Mouse (Mus musculus) MEL (cell line): ENCODE data around the gene Mars2. TPM values are rescaled to one million over a fixed set of nuclear protein-coding genes. Genes with fewer than 3 reads are reported as not detected.

Experiments
- DNase-seq: peaks from one replicate; pipeline ENCODE4 v3.0.0; 2011; ENCODE audit warnings: low read depth, low spot score
- H3K27ac ChIP-seq: 2 replicates; pipeline ENCODE4 v1.5.1; 2012; ENCODE audit warnings: low read depth, mild to moderate bottlenecking, control low read depth, low read length, moderate library complexity; ENCODE audit not compliant: control insufficient read depth
- H3K27me3 ChIP-seq, 2 experiments: fragments of 150-350 bp in 1 of 2; sonication (generic) in 1 of 2; 2 replicates each; pipeline ENCODE4 v1.6.1; 2012; ENCODE audit warnings: low read length in 2 of 2, mild to moderate bottlenecking in 2 of 2, improper control_type of control experiment in 1 of 2, moderate library complexity in 1 of 2; ENCODE audit not compliant: insufficient read depth in 2 of 2, control insufficient read depth in 1 of 2
- H3K36me3 ChIP-seq, 2 experiments: 2 replicates each; pipeline ENCODE4 v1.6.1; 2012 to 2014; ENCODE audit warnings: low read length in 2 of 2, improper control_type of control experiment in 1 of 2, inconsistent platforms in 1 of 2, mild to moderate bottlenecking in 1 of 2; ENCODE audit not compliant: insufficient read depth in 2 of 2, control insufficient read depth in 1 of 2
- H3K4me1 ChIP-seq, 2 experiments: fragments of 150-350 bp in 1 of 2; sonication (generic) in 1 of 2; 2 replicates each; pipeline ENCODE4 v1.6.1; 2012; ENCODE audit warnings: low read length in 2 of 2, improper control_type of control experiment in 1 of 2, mild to moderate bottlenecking in 1 of 2; ENCODE audit not compliant: insufficient read depth in 2 of 2, control insufficient read depth in 1 of 2
- H3K4me3 ChIP-seq, 2 experiments: fragments of 150-350 bp in 1 of 2; sonication (generic) in 1 of 2; 2 replicates each; pipeline ENCODE4 v1.5.1; 2012; ENCODE audit warnings: low read depth in 2 of 2, low read length in 2 of 2, mild to moderate bottlenecking in 2 of 2, moderate library complexity in 2 of 2, control low read depth in 1 of 2, improper control_type of control experiment in 1 of 2; ENCODE audit not compliant: control insufficient read depth in 1 of 2, insufficient read depth in 1 of 2
- H3K79me2 ChIP-seq: 2 replicates; pipeline ENCODE4 v1.6.1; 2012; ENCODE audit warnings: mild to moderate bottlenecking, low read length, moderate library complexity; ENCODE audit not compliant: control insufficient read depth, poor library complexity, insufficient read depth
- H3K9ac ChIP-seq: 2 replicates; pipeline ENCODE4 v1.6.1; 2012; ENCODE audit warnings: low read depth, mild to moderate bottlenecking, control low read depth, low read length, moderate library complexity; ENCODE audit not compliant: control insufficient read depth, poor library complexity, severe bottlenecking
- H3K9me3 ChIP-seq: fragments of 150-350 bp; sonication (generic); replicated peaks from 2 replicates; pipeline ENCODE4 v1.6.1; 2012; ENCODE audit warnings: mild to moderate bottlenecking, low read length, improper control_type of control experiment, moderate library complexity; ENCODE audit not compliant: insufficient read depth
- BHLHE40 ChIP-seq: IDR thresholded peaks from 2 replicates; pipeline ENCODE4 v1.6.1; 2012; ENCODE audit warnings: low read depth, mild to moderate bottlenecking, inconsistent platforms, low read length, improper control_type of control experiment, borderline replicate concordance
- CHD1 ChIP-seq: IDR thresholded peaks from 2 replicates; pipeline ENCODE4 v1.6.1; 2012; ENCODE audit warnings: low read depth, mild to moderate bottlenecking, inconsistent platforms, low read length, improper control_type of control experiment
- CHD2 ChIP-seq: IDR thresholded peaks from 2 replicates; pipeline ENCODE4 v1.6.1; 2011; ENCODE audit warnings: low read length, improper control_type of control experiment
- CTCF ChIP-seq, 3 experiments: IDR thresholded peaks in 2 of 3; conservative IDR thresholded peaks in 1 of 3; 2 replicates each; pipeline ENCODE4 v1.5.1; 2011 to 2012; ENCODE audit warnings: low read length in 3 of 3, low read depth in 2 of 3, mild to moderate bottlenecking in 2 of 3, improper control_type of control experiment in 1 of 3, inconsistent platforms in 1 of 3, mixed read lengths in 1 of 3, moderate library complexity in 1 of 3; ENCODE audit not compliant: control insufficient read depth in 1 of 3, insufficient read depth in 1 of 3, poor library complexity in 1 of 3, severe bottlenecking in 1 of 3
- E2F4 ChIP-seq: IDR thresholded peaks from 2 replicates; pipeline ENCODE4 v1.6.1; 2011; ENCODE audit warnings: low read depth, low read length, improper control_type of control experiment, borderline replicate concordance
- EP300 ChIP-seq, 2 experiments: IDR thresholded peaks; 2 replicates each; pipeline ENCODE4 v1.6.1; 2011; ENCODE audit warnings: improper control_type of control experiment in 2 of 2, low read length in 2 of 2, low read depth in 1 of 2, mild to moderate bottlenecking in 1 of 2
- ETS1 ChIP-seq: IDR thresholded peaks from 2 replicates; pipeline ENCODE4 v1.6.1; 2012; ENCODE audit warnings: low read depth, mild to moderate bottlenecking, inconsistent platforms, low read length, improper control_type of control experiment, moderate library complexity
- HCFC1 ChIP-seq: IDR thresholded peaks from 2 replicates; pipeline ENCODE4 v1.6.1; 2012; ENCODE audit warnings: low read depth, mild to moderate bottlenecking, inconsistent platforms, low read length, improper control_type of control experiment, moderate library complexity
- JUND ChIP-seq: IDR thresholded peaks from 2 replicates; pipeline ENCODE4 v1.6.1; 2011; ENCODE audit warnings: low read depth, mild to moderate bottlenecking, improper control_type of control experiment, low read length
- KAT2A ChIP-seq: conservative IDR thresholded peaks from 2 replicates; pipeline ENCODE4 v1.6.1; 2012; ENCODE audit warnings: low read depth, low read length, improper control_type of control experiment, inconsistent platforms
- MAFK ChIP-seq: IDR thresholded peaks from 2 replicates; pipeline ENCODE4 v1.6.1; 2011; ENCODE audit warnings: low read depth, mild to moderate bottlenecking, low read length, improper control_type of control experiment, borderline replicate concordance
- MAX ChIP-seq: IDR thresholded peaks from 2 replicates; pipeline ENCODE4 v1.6.1; 2011; ENCODE audit warnings: low read length, improper control_type of control experiment
- MEF2A ChIP-seq: IDR thresholded peaks from 2 replicates; pipeline ENCODE4 v1.6.1; 2014; ENCODE audit warnings: low read depth, mild to moderate bottlenecking, inconsistent platforms, low read length, improper control_type of control experiment; ENCODE audit not compliant: poor library complexity, insufficient replicate concordance, severe bottlenecking; ENCODE audit errors: extremely low read depth
- MXI1 ChIP-seq: IDR thresholded peaks from 2 replicates; pipeline ENCODE4 v1.6.1; 2011; ENCODE audit warnings: mild to moderate bottlenecking, low read depth, low read length, improper control_type of control experiment
- MYB ChIP-seq: IDR thresholded peaks from 2 replicates; pipeline ENCODE4 v1.6.1; 2011; ENCODE audit warnings: mild to moderate bottlenecking, low read depth, low read length, improper control_type of control experiment
- MYC ChIP-seq: IDR thresholded peaks from 2 replicates; pipeline ENCODE4 v1.6.1; 2011; ENCODE audit warnings: low read depth, mild to moderate bottlenecking, low read length, improper control_type of control experiment, moderate library complexity
- NELFE ChIP-seq: IDR thresholded peaks from 2 replicates; pipeline ENCODE4 v1.6.1; 2011; ENCODE audit warnings: low read depth, low read length, improper control_type of control experiment
- NRF1 ChIP-seq: IDR thresholded peaks from 2 replicates; pipeline ENCODE4 v1.6.1; 2014; ENCODE audit warnings: low read depth, mild to moderate bottlenecking, inconsistent platforms, low read length, improper control_type of control experiment, moderate library complexity; ENCODE audit not compliant: poor library complexity, insufficient read depth, severe bottlenecking
- POLR2A ChIP-seq, 2 experiments: IDR thresholded peaks; 2 replicates each; pipeline ENCODE4 v1.6.1; 2011 to 2012; ENCODE audit warnings: low read length in 2 of 2, mild to moderate bottlenecking in 2 of 2, control low read depth in 1 of 2, improper control_type of control experiment in 1 of 2, low read depth in 1 of 2, moderate library complexity in 1 of 2; ENCODE audit not compliant: control insufficient read depth in 1 of 2, insufficient read depth in 1 of 2, poor library complexity in 1 of 2
- POLR2AphosphoS5 ChIP-seq: IDR thresholded peaks from 2 replicates; pipeline ENCODE4 v1.6.1; 2012; ENCODE audit warnings: low read depth, borderline replicate concordance, mild to moderate bottlenecking, inconsistent platforms, low read length, moderate library complexity, mixed read lengths
- SIN3A ChIP-seq: IDR thresholded peaks from 2 replicates; pipeline ENCODE4 v1.6.1; 2012; ENCODE audit warnings: low read length, improper control_type of control experiment, inconsistent platforms
- SMC3 ChIP-seq: IDR thresholded peaks from 2 replicates; pipeline ENCODE4 v1.6.1; 2011; ENCODE audit warnings: low read depth, low read length, improper control_type of control experiment
- TAL1 ChIP-seq: IDR thresholded peaks from 2 replicates; pipeline ENCODE4 v1.6.1; 2012; ENCODE audit warnings: mild to moderate bottlenecking, inconsistent platforms, low read length, moderate library complexity, mixed read lengths
- TBP ChIP-seq: IDR thresholded peaks from 2 replicates; pipeline ENCODE4 v1.8.0; 2011; ENCODE audit warnings: low read depth, low read length, improper control_type of control experiment
- TCF12 ChIP-seq: IDR thresholded peaks from 2 replicates; pipeline ENCODE4 v1.6.1; 2014; ENCODE audit warnings: low read depth, mild to moderate bottlenecking, inconsistent platforms, low read length, improper control_type of control experiment, moderate library complexity
- UBTF ChIP-seq: IDR thresholded peaks from 2 replicates; pipeline ENCODE4 v1.6.1; 2012; ENCODE audit warnings: low read depth, mild to moderate bottlenecking, inconsistent platforms, low read length, improper control_type of control experiment, moderate library complexity, borderline replicate concordance; ENCODE audit not compliant: insufficient read depth
- USF1 ChIP-seq: IDR thresholded peaks from 2 replicates; pipeline ENCODE4 v1.6.1; 2014; ENCODE audit warnings: low read depth, mild to moderate bottlenecking, inconsistent platforms, low read length, improper control_type of control experiment, moderate library complexity
- USF2 ChIP-seq, 2 experiments: IDR thresholded peaks; 2 replicates each; pipeline ENCODE4 v1.6.1; 2011 to 2012; ENCODE audit warnings: improper control_type of control experiment in 2 of 2, low read length in 2 of 2, borderline replicate concordance in 1 of 2, inconsistent platforms in 1 of 2, low read depth in 1 of 2, mild to moderate bottlenecking in 1 of 2; ENCODE audit not compliant: insufficient read depth in 1 of 2
- ZC3H11A ChIP-seq: IDR thresholded peaks from 2 replicates; pipeline ENCODE4 v1.6.1; 2012; ENCODE audit warnings: low read depth, mild to moderate bottlenecking, inconsistent platforms, low read length, improper control_type of control experiment
- ZKSCAN1 ChIP-seq: IDR thresholded peaks from 2 replicates; pipeline ENCODE4 v1.6.1; 2012; ENCODE audit warnings: low read depth, mild to moderate bottlenecking, inconsistent platforms, low read length, improper control_type of control experiment, moderate library complexity
- ZMIZ1 ChIP-seq: IDR thresholded peaks from 2 replicates; pipeline ENCODE4 v1.6.1; 2012; ENCODE audit warnings: low read depth, mild to moderate bottlenecking, inconsistent platforms, low read length, improper control_type of control experiment, moderate library complexity
- ZNF384 ChIP-seq: IDR thresholded peaks from 2 replicates; pipeline ENCODE4 v1.6.1; 2012; ENCODE audit warnings: low read depth, mild to moderate bottlenecking, inconsistent platforms, low read length, improper control_type of control experiment
- polyA plus RNA-seq, 2 experiments: library from polyadenylated mRNA; stranded (reverse) in 1 of 2; unstranded in 1 of 2; fragments of >175 nt in 1 of 2; fragments of >200 nt in 1 of 2; gene quantifications; 2 replicates each; pipeline versions ENCODE4 v1.2.1 to v1.2.4; 2012; ENCODE audit warnings: low replicate concordance in 2 of 2, low read depth in 1 of 2; ENCODE audit not compliant: insufficient read length in 2 of 2, insufficient read depth in 1 of 2, missing spikeins in 1 of 2
- total RNA-seq: library from RNA; depleted of rRNA; stranded (reverse); fragments of 300-350 nt; gene quantifications from 2 replicates; pipeline ENCODE4 v1.2.3, GENCODE M21; 2012

The Mars2 gene
- total and polyA plus RNA-seq, 3 experiments, result 6.0 to 12.8 (median 7.6) TPM

GRCm38 (mm10) chr1:55239237-55239636 lies 2.3 kb downstream of the Mars2 start (continued):
- no peak for TF ChIP-seq TCF12
- TF ChIP-seq MAX, result no peak
- no peak for TF ChIP-seq TBP
- peak; percentile 71 for TF ChIP-seq ZC3H11A
- peak; percentile 51 to 84 (median 72) for TF ChIP-seq CTCF (IDR thresholded peaks at IDR 0.05 in 2 of 3, conservative IDR thresholded peaks at IDR 0.05 in 1 of 3; ENCODE audit: control insufficient read depth in 1 of 3, insufficient read depth in 1 of 3, low read depth in 2 of 3, low read length in 3 of 3, poor library complexity in 1 of 3, severe bottlenecking in 1 of 3)
- no peak for TF ChIP-seq POLR2AphosphoS5
- TF ChIP-seq ZMIZ1, result no peak
- TF ChIP-seq MEF2A, result no peak
- no peak for TF ChIP-seq BHLHE40
- TF ChIP-seq UBTF, result no peak
- no peak for TF ChIP-seq ZKSCAN1
- no peak for TF ChIP-seq CHD2
- no peak; the same call in 1 of the 2 replicates for TF ChIP-seq MXI1
- no peak for TF ChIP-seq POLR2A (IDR thresholded peaks at IDR 0.05; ENCODE audit: control insufficient read depth in 1 of 2, insufficient read depth in 1 of 2, low read depth in 1 of 2, low read length in 2 of 2, poor library complexity in 1 of 2)
- no peak for TF ChIP-seq ETS1
- TF ChIP-seq MYB, result no peak

GRCm38 (mm10) chr1:55246374-55246773 lies 9.4 kb downstream of the Mars2 start:
- H3K27ac ChIP-seq, result no peak overlapping the region
- H3K4me3 ChIP-seq, result peak overlapping the region in 1 of 2 experiments; percentile 12; a peak in 2 of 4 replicates
- H3K36me3 ChIP-seq, result peaks cover 0 to 15% of the 10 kb centered on the region in 2 experiments; a peak in 3 of 4 replicates
- H3K79me2 ChIP-seq, result peaks cover 20% of the 10 kb centered on the region
- H3K9me3 ChIP-seq, result no peaks in the 10 kb centered on the region
- DNase-seq, result peak; percentile 35
- peaks cover 8 to 27% of the 10 kb centered on the region in 2 experiments for H3K4me1 ChIP-seq
- peak overlapping the region; percentile 18; the same call in 1 of the 2 replicates for H3K9ac ChIP-seq
- H3K27me3 ChIP-seq, result no peaks in the 10 kb centered on the region
- TF ChIP-seq SIN3A (0 out of 2 replicates have a peak, but pooled peaks have one; percentile 34), MXI1 (no peak), TBP (no peak), ZNF384 (peak; percentile 74), KAT2A (no peak), NELFE (no peak), NRF1 (no peak), TCF12 (no peak), TAL1 (no peak), JUND (no peak), E2F4 (no peak), MYB (no peak), POLR2AphosphoS5 (no peak), MEF2A (no peak), USF2 (IDR thresholded peaks at IDR 0.05; ENCODE audit: borderline replicate concordance in 1 of 2, insufficient read depth in 1 of 2, low read depth in 1 of 2, low read length in 2 of 2) (no peak), POLR2A (IDR thresholded peaks at IDR 0.05; ENCODE audit: control insufficient read depth in 1 of 2, insufficient read depth in 1 of 2, low read depth in 1 of 2, low read length in 2 of 2, poor library complexity in 1 of 2) (no peak), BHLHE40 (no peak), USF1 (no peak), EP300 (IDR thresholded peaks at IDR 0.05; ENCODE audit: low read depth in 1 of 2, low read length in 2 of 2) (peak; percentile 45 to 61; a peak in 2 of 4 replicates), MAFK (no peak), ZMIZ1 (no peak), ZC3H11A (no peak), ETS1 (0 out of 2 replicates have a peak, but pooled peaks have one; percentile 7), SMC3 (no peak), CHD1 (no peak), MYC (no peak), HCFC1 (no peak), ZKSCAN1 (no peak)
